Mouse (Mus musculus) forebrain, embryonic 11.5 days (tissue): ENCODE results near the gene St6galnac3. TPM values are rescaled to one million over a fixed set of nuclear protein-coding genes. Genes with fewer than 3 reads are reported as not detected.

Source experiments
- ATAC-seq: fragments of 200-750 bp; cut with Nextera tagmentation; replicated peaks from 2 replicates; pipeline ENCODE4 v1.8.0; 2017; ENCODE audit warnings: moderate TSS enrichment; ENCODE audit not compliant: low FRiP score
- DNase-seq: peaks from one replicate; pipeline ENCODE4 v3.0.0-alpha.2; 2017; ENCODE audit warnings: low spot score
- H3K27ac ChIP-seq: fragments of 300-500 bp; sonication (generic); 2 replicates; pipeline ENCODE4 v1.5.1; 2014; ENCODE audit warnings: low read depth, low read length
- H3K27me3 ChIP-seq: fragments of 300-500 bp; sonication (generic); 2 replicates; pipeline ENCODE4 v1.6.1; 2014; ENCODE audit warnings: mild to moderate bottlenecking, low read length, mixed read lengths; ENCODE audit not compliant: control insufficient read depth, insufficient read depth
- H3K36me3 ChIP-seq: fragments of 300-500 bp; sonication (generic); 2 replicates; pipeline ENCODE4 v1.6.1; 2014; ENCODE audit warnings: mild to moderate bottlenecking, low read length, moderate library complexity, mixed read lengths; ENCODE audit not compliant: control insufficient read depth, insufficient read depth
- H3K4me1 ChIP-seq: fragments of 300-500 bp; sonication (generic); replicated peaks from 2 replicates; pipeline ENCODE4 v1.6.1; 2014; ENCODE audit warnings: low read length, mixed read lengths; ENCODE audit not compliant: control insufficient read depth, insufficient read depth
- H3K4me2 ChIP-seq: fragments of 300-500 bp; sonication (generic); 2 replicates; pipeline ENCODE4 v1.6.1; 2014; ENCODE audit warnings: low read depth, mild to moderate bottlenecking, low read length, moderate library complexity, mixed read lengths; ENCODE audit not compliant: severe bottlenecking
- H3K4me3 ChIP-seq: fragments of 300-500 bp; sonication (generic); 2 replicates; pipeline ENCODE4 v1.5.1; 2014; ENCODE audit warnings: low read depth, low read length
- H3K9ac ChIP-seq: fragments of 300-500 bp; sonication (generic); 2 replicates; pipeline ENCODE4 v1.6.1; 2014; ENCODE audit warnings: low read length
- H3K9me3 ChIP-seq: fragments of 300-500 bp; sonication (generic); 2 replicates; pipeline ENCODE4 v1.6.1; 2016; ENCODE audit warnings: low read length, mixed read lengths; ENCODE audit not compliant: control insufficient read depth
- WGBS: fragments of 180-500 bp; shearing (Covaris S2); extraction: QIAGEN DNeasy Blood & Tissue Kit; methylation state at CpG from one replicate; pipeline ENCODE4 v1.1.7; 2014; 5-methylcytosine and 5-hydroxymethylcytosine counted together
- polyA plus RNA-seq: library from polyadenylated mRNA; unstranded; fragments of >200 nt; fragmentation: Nextera tagmentation; extraction: Ambion mirVana; gene quantifications from 2 replicates; pipeline ENCODE4 v1.2.1, GENCODE M21; 2014

The St6galnac3 gene
- polyA plus RNA-seq, 1 experiment from 2014 or later: 38.0 TPM

DNA sequence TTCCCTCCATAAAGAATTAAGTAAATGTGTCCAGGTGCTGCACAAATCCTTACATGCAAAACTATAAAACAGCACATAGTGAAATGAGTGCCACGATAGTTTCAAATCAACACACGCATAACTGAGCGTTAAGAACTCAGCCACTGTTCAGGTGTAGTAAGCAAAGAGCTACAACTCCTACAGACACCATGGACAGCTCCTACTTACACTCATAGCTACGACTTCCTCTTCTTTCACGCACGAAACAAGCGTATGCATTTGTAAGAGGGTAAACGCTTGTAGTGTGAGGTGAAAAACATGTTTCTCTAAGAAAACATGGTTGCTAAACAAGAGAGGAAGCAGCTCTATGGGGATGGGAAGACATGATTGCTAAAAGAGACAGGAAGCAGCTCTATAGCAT is 457.6 kb downstream of the St6galnac3 start:
- no peak for DNase-seq
- WGBS: 77% methylated on average over 8 of the region's 8 CpGs
- H3K36me3 ChIP-seq: no peaks in the 10 kb centered on the region

DNA sequence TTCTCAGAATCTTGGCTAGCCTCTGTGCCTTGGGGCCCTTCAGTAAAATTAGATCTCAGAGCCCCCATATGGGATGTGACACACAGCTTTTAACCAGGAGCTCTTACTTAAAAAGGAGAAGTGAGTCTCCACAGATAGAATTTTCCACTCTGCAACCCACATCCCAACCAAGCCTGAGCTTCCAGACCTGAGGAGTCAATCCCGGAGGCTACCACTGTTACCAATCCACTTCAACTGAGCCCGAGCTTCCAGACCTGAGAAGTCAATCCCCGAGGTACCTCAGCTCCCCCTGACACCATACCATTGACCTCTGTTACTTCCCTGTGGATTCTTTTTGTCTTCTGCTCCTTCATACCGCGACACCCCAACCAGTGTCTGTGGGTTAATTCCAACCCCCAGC is 463.0 kb downstream of the St6galnac3 start:
- H3K36me3 ChIP-seq: no peaks in the 10 kb centered on the region
- peaks cover 5% of the 10 kb centered on the region; the same call in 1 of the 2 replicates for H3K4me1 ChIP-seq
- H3K27me3 ChIP-seq: no peaks in the 10 kb centered on the region
- no peak for ATAC-seq
- no peak overlapping the region for H3K9ac ChIP-seq
- no peak overlapping the region for H3K4me2 ChIP-seq
- no peak overlapping the region for H3K4me3 ChIP-seq
- 78% methylated on average over 5 of the region's 5 CpGs for WGBS
- H3K9me3 ChIP-seq: no peaks in the 10 kb centered on the region
- H3K27ac ChIP-seq: no peak overlapping the region
- no peak for DNase-seq

More for the DNA sequence above, 457.6 kb downstream of the St6galnac3 start:
- no peak overlapping the region for H3K4me2 ChIP-seq
- no peak overlapping the region for H3K4me3 ChIP-seq
- H3K27me3 ChIP-seq: no peaks in the 10 kb centered on the region
- ATAC-seq: no peak
- no peak overlapping the region for H3K9ac ChIP-seq
- no peaks in the 10 kb centered on the region for H3K9me3 ChIP-seq
- no peak overlapping the region for H3K27ac ChIP-seq
- H3K4me1 ChIP-seq: no peaks in the 10 kb centered on the region

DNA sequence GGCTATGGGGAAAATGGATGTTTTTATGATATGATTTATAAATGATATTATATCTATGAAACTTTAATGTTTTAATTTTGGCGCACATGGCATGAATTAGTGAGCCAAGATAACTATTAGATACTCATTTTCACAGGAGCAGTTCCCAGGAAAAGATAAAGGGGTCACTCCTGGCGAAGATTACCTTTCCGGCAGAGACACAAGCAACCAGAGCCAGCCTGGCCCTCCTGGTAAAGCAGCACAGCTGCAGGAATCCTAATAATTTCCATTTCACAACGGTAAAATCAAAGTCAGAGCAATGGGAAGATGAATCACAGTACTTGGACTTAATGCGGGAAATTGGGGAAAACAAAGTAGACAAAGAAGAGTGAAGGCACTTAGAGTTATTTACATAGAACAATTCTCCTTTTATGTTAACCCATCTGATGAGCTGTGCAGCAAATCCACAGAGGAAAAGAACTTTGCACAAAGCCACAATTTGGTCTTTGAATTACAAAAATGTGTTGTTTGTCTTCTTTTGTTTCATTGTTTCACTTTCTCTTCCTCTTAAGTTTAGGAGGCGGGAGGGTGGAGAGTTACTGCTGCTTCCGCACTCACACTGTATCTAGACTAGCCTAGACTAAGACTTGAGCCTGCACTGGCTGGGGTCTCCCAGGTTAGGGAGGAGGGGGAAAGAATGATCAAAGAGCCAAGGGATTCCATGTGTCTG is 464.6 kb downstream of the St6galnac3 start:
- no peak for ATAC-seq
- Histone ChIP-seq H3K4me1 (peaks cover 5% of the 10 kb centered on the region; the same call in 1 of the 2 replicates), H3K4me2 (no peak overlapping the region), H3K9ac (no peak overlapping the region), H3K4me3 (no peak overlapping the region), H3K27me3 (no peaks in the 10 kb centered on the region), H3K36me3 (no peaks in the 10 kb centered on the region), H3K9me3 (no peaks in the 10 kb centered on the region), H3K27ac (no peak overlapping the region)
- WGBS: 61% methylated on average over 7 of the region's 7 CpGs
- DNase-seq: no peak

DNA sequence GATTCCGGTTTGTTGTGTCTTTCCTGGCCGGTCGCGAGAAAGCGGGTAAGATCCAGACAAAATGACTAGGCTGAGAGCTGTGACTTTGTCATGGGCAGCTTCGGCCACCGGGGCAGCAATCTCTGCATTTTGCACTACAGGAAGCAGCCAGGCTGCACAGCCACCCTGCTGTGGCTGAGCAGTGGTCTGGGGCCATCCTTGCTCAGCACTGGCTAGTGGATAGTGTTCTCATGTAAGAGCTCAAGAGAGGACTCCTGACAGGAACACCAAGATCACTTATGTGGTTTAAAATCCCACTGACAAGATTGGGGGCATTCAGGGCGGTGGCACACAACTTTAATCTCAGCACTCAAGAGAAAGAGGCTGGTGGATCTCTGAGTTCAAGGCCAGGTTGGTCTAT is 469.1 kb downstream of the St6galnac3 start:
- Histone ChIP-seq H3K36me3 (no peaks in the 10 kb centered on the region), H3K27me3 (no peaks in the 10 kb centered on the region), H3K4me2 (no peak overlapping the region), H3K9me3 (no peaks in the 10 kb centered on the region), H3K27ac (no peak overlapping the region), H3K9ac (no peak overlapping the region), H3K4me1 (peaks cover 4% of the 10 kb centered on the region; the same call in 1 of the 2 replicates), H3K4me3 (no peak overlapping the region)
- ATAC-seq (no peak), DNase-seq (no peak)
- 87% methylated on average over 8 of the region's 8 CpGs for WGBS

DNA sequence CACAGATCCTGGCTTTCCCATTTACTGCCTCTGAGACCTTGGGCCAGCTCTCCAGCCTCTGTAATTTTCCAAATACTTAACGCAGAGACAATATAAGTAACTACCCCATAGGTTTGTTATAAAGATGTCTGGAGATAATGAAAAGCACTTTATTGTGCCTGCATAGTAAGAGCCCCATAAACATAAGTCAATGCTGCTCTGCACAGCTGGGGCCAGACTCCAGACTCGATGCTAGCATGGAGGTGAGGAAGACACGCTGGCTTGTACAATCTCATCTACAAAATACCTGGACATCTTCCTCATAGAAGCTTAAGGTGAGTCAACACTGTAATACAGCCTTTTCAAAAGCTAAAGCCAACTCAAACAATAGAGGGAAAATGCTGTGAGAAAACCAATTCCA is 473.3 kb downstream of the St6galnac3 start:
- no peaks in the 10 kb centered on the region for H3K27me3 ChIP-seq
- H3K36me3 ChIP-seq: no peaks in the 10 kb centered on the region
- H3K4me3 ChIP-seq: no peak overlapping the region
- no peak overlapping the region for H3K27ac ChIP-seq
- H3K9ac ChIP-seq: no peak overlapping the region
- H3K4me2 ChIP-seq: no peak overlapping the region
- DNase-seq (no peak), ATAC-seq (no peak)
- WGBS: 93% methylated on average over 3 of the region's 3 CpGs
- no peaks in the 10 kb centered on the region for H3K4me1 ChIP-seq
- H3K9me3 ChIP-seq: no peaks in the 10 kb centered on the region

DNA sequence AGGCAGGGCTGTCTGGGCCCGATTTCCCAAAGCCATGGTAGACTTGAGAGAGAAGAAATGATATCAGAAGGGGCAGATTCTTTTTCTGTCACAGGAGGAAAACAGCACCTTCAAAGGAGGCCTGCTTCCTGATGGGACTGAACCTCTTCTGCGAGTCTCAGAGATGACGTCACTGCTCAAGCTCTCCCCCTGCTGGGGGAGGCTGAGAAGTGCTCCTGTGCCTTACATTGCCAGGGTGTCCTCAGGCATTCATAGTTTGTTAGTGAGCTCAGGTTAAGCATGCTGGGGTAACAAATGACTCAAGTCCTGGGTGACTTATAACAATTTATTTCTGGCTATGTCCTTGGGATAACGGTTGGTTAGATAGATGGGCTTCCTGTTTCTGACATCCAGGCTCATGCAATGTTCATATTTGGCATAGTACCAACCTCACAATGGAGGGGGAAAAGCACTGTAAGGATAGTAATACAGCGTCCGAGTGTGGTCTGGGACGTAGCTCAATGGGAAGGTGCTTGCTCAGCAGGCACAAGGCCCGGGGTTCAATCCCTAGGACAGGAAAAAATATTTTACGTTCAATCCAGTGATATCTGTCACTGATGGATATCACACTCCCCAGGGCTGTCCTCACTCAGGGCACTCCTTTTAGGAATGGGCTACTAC is 474.2 kb downstream of the St6galnac3 start:
- no peaks in the 10 kb centered on the region for H3K4me1 ChIP-seq
- no peaks in the 10 kb centered on the region for H3K27me3 ChIP-seq
- no peak overlapping the region for H3K4me3 ChIP-seq
- no peaks in the 10 kb centered on the region for H3K9me3 ChIP-seq
- no peaks in the 10 kb centered on the region for H3K36me3 ChIP-seq
- H3K4me2 ChIP-seq: no peak overlapping the region
- no peak overlapping the region for H3K27ac ChIP-seq
- H3K9ac ChIP-seq: no peak overlapping the region
- WGBS: 58% methylated on average over 9 of the region's 9 CpGs
- DNase-seq (peak; percentile 88), ATAC-seq (peak; percentile 82)

DNA sequence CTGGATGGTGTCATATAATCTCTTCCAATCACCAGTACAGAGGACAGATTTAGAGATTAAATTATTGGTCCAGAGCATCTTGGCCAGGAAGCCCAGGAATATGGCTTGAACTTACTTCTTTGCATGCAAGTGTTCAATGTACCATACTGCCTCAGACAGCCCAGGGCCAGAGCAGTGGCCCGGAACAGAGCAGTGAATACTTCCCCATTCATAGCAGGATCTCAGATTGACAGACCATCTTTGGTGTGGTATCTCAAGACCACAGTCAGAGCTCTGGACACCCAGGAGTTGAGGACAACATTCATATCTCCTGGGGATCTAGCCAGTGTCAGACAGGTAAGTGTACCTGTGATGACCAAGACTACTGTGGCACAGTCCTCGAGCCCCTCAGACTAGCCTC is 476.1 kb downstream of the St6galnac3 start:
- Histone ChIP-seq H3K27me3 (no peaks in the 10 kb centered on the region), H3K36me3 (no peaks in the 10 kb centered on the region), H3K4me3 (no peak overlapping the region), H3K4me2 (no peak overlapping the region), H3K4me1 (no peaks in the 10 kb centered on the region), H3K9ac (no peak overlapping the region), H3K27ac (no peak overlapping the region), H3K9me3 (no peaks in the 10 kb centered on the region)
- 88% methylated on average over 2 of the region's 2 CpGs for WGBS
- ATAC-seq (no peak), DNase-seq (no peak)

DNA sequence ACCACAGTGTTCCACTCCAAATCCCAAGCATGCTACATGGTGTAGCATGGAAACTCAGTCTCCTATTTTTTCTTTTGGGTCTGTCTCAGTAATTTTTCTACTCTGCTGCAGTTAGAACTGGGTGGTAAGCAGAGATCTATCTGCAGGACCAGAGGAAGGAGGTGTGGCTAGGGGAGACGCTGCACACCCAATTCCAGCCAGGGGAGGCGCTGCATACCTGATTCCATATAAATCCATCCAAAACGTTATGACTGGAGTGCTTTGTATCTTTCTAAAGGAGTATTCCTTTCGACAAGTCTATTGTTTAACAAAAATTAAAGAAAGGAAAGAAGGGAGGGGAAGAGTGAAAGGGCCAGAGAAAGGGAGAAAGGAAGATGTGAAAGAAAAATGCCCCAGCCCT is 476.9 kb downstream of the St6galnac3 start:
- Histone ChIP-seq H3K4me1 (no peaks in the 10 kb centered on the region), H3K4me2 (no peak overlapping the region), H3K27ac (no peak overlapping the region), H3K4me3 (no peak overlapping the region), H3K9ac (no peak overlapping the region), H3K36me3 (no peaks in the 10 kb centered on the region), H3K9me3 (no peaks in the 10 kb centered on the region), H3K27me3 (no peaks in the 10 kb centered on the region)
- ATAC-seq (no peak), DNase-seq (no peak)
- WGBS: 35% methylated on average over 4 of the region's 4 CpGs

DNA sequence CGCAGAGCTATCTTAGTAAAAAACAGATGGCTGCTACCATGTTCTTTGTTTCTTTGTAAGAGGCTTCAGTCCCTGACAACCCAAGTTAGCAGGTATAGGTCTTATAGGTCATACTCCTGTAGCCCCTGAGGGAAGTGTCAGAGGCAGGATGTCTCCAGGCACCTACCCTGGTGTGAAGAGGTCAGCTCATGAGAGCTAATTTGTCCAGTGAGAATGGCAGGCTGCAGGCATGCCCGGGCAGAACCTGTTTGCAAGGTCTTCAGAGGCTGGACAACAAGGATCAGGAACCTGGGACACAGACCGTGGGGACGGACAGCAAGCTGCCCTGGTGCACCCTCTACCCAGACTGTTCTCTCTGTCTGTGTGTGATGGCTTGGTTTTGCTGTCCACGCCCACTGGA is 482.4 kb downstream of the St6galnac3 start:
- H3K27me3 ChIP-seq: no peaks in the 10 kb centered on the region
- H3K27ac ChIP-seq: no peak overlapping the region
- no peaks in the 10 kb centered on the region; the same call in 1 of the 2 replicates for H3K4me1 ChIP-seq

More for the DNA sequence above, 482.4 kb downstream of the St6galnac3 start:
- no peaks in the 10 kb centered on the region for H3K36me3 ChIP-seq
- no peak overlapping the region for H3K4me2 ChIP-seq
- 63% methylated on average over 5 of the region's 5 CpGs for WGBS
- no peaks in the 10 kb centered on the region for H3K9me3 ChIP-seq
- ATAC-seq (no peak), DNase-seq (no peak)
- H3K4me3 ChIP-seq: no peak overlapping the region
- H3K9ac ChIP-seq: no peak overlapping the region
